Mouse (Mus musculus): ENCODE measurements around the gene Dydc1. TPM values are rescaled to one million over a fixed set of nuclear protein-coding genes. Genes with fewer than 3 reads are reported as not detected.

The Dydc1 gene
- total RNA-seq, 2 experiments from 2014 or later, result 0.49 TPM; not detected in 1

GRCm38 (mm10) chr14:41098726-41099125, 26.0 kb downstream of the Dydc1 start:
- DNase-seq, result no peak

- DNase-seq, result no peak
These were observed 28.0 kb downstream of the Dydc1 start for GRCm38 (mm10) chr14:41100712-41101111.

GRCm38 (mm10) chr14:41101242-41101641, 28.5 kb downstream of the Dydc1 start:
- no peak for DNase-seq

- no peak for DNase-seq
These were observed 29.6 kb downstream of the Dydc1 start for GRCm38 (mm10) chr14:41102269-41102668.

GRCm38 (mm10) chr14:41104853-41105444, 32.2 kb downstream of the Dydc1 start, which contains the start of gene Mat1a:
TSS of gene Mat1a (plus strand) at chr14:41105035.
- DNase-seq, result peak in 1 of 2 experiments; percentile 8

GRCm38 (mm10) chr14:41111031-41111668, 38.4 kb downstream of the Dydc1 start:
- DNase-seq, result no peak

GRCm38 (mm10) chr14:41112944-41113343, 40.2 kb downstream of the Dydc1 start:
- DNase-seq, result no peak

GRCm38 (mm10) chr14:41116271-41116670, 43.6 kb downstream of the Dydc1 start:
- DNase-seq, result no peak

- DNase-seq, result no peak
These were observed 52.0 kb downstream of the Dydc1 start for GRCm38 (mm10) chr14:41124683-41125082.

GRCm38 (mm10) chr14:41127997-41128396, 55.3 kb downstream of the Dydc1 start:
- DNase-seq, result peak; percentile 7 to 29

- DNase-seq, result no peak
These were observed 58.8 kb downstream of the Dydc1 start, which contains the start of gene Sftpa1 for GRCm38 (mm10) chr14:41131540-41131939. TSS of gene Sftpa1 (plus strand) at chr14:41131782.

- DNase-seq, result no peak
These were observed 64.3 kb downstream of the Dydc1 start for GRCm38 (mm10) chr14:41137006-41137405.

GRCm38 (mm10) chr14:41140686-41141085, 68.0 kb downstream of the Dydc1 start:
- no peak for DNase-seq

Other genes with a start within 250 kb of the Dydc1 start
- 1 to 10 TPM; 1.2 to 2.6 TPM for gene Sh2d4b, start 179.6 kb upstream of the Dydc1 start, total RNA-seq (2021)
- gene Tspan14, start 106.1 kb upstream of the Dydc1 start, total RNA-seq (2021), result 10 to 100 TPM; 31.5 to 37.3 TPM
- 100 to 1,000 TPM; 115 to 121 TPM for gene Fam213a, start 59.1 kb upstream of the Dydc1 start, total RNA-seq (2021)
- under 1 TPM; 0.36 to 0.53 TPM for gene Dydc2, start 3.7 kb upstream of the Dydc1 start, total RNA-seq (2021)
- under 1 TPM in 1 of 2 experiments, not detected in 1; 0.53 TPM for gene Mat1a, start 32.1 kb downstream of the Dydc1 start, total RNA-seq (2021)
- under 1 TPM; 0.26 to 0.46 TPM for gene Sftpa1, start 58.9 kb downstream of the Dydc1 start, total RNA-seq (2021)
- under 1 TPM in 1 of 2 experiments, not detected in 1; 0.46 TPM for gene Mbl1, start 78.5 kb downstream of the Dydc1 start, total RNA-seq (2021)
- not detected for gene Sftpd, start 112.2 kb downstream of the Dydc1 start, total RNA-seq (2021)
- gene Gm2832, start 205.9 kb downstream of the Dydc1 start, total RNA-seq (2021), result not detected

Measured in adrenal gland, postnatal 36 days (tissue).